Mouse (Mus musculus): ENCODE measurements at regions not wholly inside any gene's neighbourhood (a gene's known extent, or its start where the extent isn't known, plus 50 kb on each side); places are given as distances from the start of the nearest gene placed in this dataset.

DNA sequence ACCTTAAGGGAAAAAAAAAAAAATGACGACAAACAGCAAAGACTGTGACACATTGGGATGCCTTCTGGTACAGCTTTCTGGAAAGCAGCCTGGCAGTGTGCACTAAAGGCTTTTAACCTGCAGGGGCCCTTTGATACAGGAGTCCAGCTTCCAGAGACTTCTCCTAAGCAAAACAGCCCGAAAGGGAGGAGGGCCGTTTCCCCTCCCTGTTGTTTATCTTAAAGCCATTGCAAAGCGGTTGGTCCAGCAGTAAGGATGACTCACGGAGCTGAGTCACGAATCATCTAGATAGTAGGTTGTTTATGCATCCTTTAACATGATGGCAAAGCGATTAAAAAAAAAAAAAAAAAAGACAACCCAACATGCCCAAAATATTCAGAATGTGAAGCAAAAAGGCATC lies 70.4 kb upstream of the Rap1b start:
- Histone ChIP-seq H3K4me2 (no peak overlapping the region), H3K27me3 (no peaks in the 10 kb centered on the region), H3K27ac (no peak overlapping the region), H3K4me3 (no peak overlapping the region), H3K36me3 (no peaks in the 10 kb centered on the region), H3K9ac (no peak overlapping the region), H3K4me1 (no peaks in the 10 kb centered on the region), H3K9me3 (no peaks in the 10 kb centered on the region)
- ATAC-seq (ENCODE audit: borderline replicate concordance, extremely low read depth, low FRiP score, low TSS enrichment) = peak; percentile 52; the same call in 1 of the 2 replicates
- 30% methylated on average over 7 of the region's 7 CpGs for WGBS

DNA sequence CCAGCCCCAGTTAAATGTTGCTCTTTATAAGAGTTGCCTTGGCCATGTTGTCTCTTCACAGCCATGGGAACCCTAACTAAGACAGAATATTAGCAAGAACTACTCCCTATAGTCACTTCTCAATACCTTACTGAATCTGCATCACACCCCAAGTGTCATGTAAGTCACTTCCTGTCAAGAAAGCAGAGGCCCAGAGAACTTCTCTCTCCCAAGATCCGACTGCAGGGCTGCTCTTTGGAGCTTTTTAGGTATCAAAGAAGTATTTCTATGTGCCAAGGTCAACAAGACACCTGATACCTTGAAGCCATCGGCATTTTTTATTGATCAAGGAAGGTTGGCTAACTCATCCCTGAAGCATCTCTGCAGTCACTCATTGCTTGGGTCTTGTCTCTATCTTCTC lies 72.0 kb upstream of the Rap1b start:
- no peak for ATAC-seq (ENCODE audit: borderline replicate concordance, extremely low read depth, low FRiP score, low TSS enrichment)
- Histone ChIP-seq H3K4me2 (no peak overlapping the region), H3K9me3 (no peaks in the 10 kb centered on the region), H3K9ac (no peak overlapping the region), H3K27me3 (no peaks in the 10 kb centered on the region), H3K27ac (no peak overlapping the region), H3K4me3 (no peak overlapping the region), H3K4me1 (no peaks in the 10 kb centered on the region), H3K36me3 (no peaks in the 10 kb centered on the region)
- WGBS = 58% methylated on average over 2 of the region's 2 CpGs

DNA sequence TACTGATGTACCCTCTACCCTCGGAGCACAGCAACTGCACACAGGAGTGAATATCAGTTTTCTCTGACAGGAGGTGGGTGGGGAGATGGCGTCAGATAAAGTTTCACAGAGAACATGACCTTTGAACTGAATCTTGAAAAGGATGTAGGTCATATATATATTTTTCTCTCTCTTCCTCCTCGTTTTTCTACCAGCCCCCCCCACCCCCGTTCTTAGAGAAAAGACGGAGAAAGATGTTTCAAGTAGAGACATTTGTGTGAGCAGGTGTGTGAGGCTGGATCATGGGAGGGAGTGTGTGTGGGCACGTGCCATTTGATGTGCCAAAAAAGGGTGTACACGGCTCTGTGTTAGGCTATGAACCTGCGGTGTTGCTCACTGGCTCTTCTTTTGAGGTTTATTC lies 72.8 kb upstream of the Rap1b start:
- 58% methylated on average over 8 of the region's 8 CpGs for WGBS
- Histone ChIP-seq H3K4me3 (no peak overlapping the region), H3K9ac (no peak overlapping the region), H3K36me3 (no peaks in the 10 kb centered on the region), H3K27ac (no peak overlapping the region), H3K4me1 (no peaks in the 10 kb centered on the region), H3K9me3 (no peaks in the 10 kb centered on the region), H3K27me3 (no peaks in the 10 kb centered on the region), H3K4me2 (no peak overlapping the region)
- no peak for ATAC-seq (ENCODE audit: borderline replicate concordance, extremely low read depth, low FRiP score, low TSS enrichment)

DNA sequence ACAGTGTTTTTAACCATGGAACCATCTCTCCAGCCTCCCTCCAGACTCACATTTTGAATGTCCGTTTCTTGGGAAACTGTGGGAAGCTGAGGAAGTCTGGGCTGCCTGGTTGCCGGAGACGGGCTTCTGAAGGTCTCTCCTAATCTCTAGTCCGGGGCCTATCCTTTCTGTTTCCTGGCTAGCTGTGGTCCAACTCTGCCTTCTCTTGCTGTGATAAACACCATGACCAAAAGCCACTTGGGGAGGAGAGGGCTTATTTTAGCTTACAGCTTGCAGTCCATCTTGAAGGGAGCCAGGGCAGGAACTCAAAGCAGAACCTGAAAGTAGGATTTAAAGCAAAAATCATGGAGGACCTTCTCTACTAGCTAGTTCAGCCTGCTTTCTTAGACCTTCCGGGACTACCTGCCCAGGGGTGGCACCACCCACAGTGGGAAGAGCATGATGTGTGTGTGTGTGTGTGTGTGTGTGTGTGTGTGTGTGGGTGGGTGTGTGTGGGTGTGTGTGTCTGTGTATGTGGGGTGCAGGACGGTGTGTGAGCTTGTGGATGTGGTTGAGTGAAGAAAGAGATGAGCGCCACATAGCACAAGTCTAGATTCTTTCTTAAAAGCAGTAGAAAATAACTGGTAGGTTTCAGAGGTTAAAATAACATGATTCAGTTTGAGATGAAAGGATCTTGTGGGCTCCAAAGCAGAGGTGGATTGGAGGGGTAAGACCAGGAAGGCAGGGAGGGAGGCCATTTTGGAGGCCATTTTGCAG lies 73.5 kb upstream of the Rap1b start:
- Histone ChIP-seq H3K4me1 (no peaks in the 10 kb centered on the region), H3K9ac (no peak overlapping the region), H3K36me3 (no peaks in the 10 kb centered on the region), H3K4me2 (no peak overlapping the region), H3K27ac (no peak overlapping the region), H3K27me3 (no peaks in the 10 kb centered on the region), H3K9me3 (no peaks in the 10 kb centered on the region), H3K4me3 (no peak overlapping the region)
- no peak for ATAC-seq (ENCODE audit: borderline replicate concordance, extremely low read depth, low FRiP score, low TSS enrichment)
- 78% methylated on average over 7 of the region's 7 CpGs for WGBS

DNA sequence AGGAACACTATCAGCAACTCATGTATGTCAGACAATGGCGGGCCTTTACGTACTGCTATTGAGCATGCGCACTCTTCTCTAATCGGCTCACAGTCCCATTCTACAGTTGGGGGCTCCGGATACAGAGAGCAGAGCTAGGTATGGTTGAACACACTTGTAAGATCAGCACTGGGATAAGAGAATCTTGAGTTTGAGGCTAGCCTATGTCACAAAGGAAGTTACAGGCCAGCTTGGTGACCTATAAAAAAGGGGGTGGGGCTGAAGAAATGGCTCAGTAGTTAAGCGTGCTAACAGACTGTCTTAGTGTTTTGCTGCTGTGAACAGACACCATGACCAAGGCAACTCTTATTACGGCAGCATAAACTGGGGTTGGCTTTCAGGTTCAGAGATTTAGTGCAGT lies 79.4 kb upstream of the Rap1b start:
- ATAC-seq (ENCODE audit: borderline replicate concordance, extremely low read depth, low FRiP score, low TSS enrichment) = no peak
- Histone ChIP-seq H3K9ac (no peak overlapping the region), H3K9me3 (no peaks in the 10 kb centered on the region), H3K27me3 (no peaks in the 10 kb centered on the region), H3K27ac (no peak overlapping the region), H3K4me2 (no peak overlapping the region), H3K36me3 (no peaks in the 10 kb centered on the region), H3K4me1 (no peaks in the 10 kb centered on the region), H3K4me3 (no peak overlapping the region)
- WGBS = 92% methylated on average over 7 of the region's 7 CpGs

DNA sequence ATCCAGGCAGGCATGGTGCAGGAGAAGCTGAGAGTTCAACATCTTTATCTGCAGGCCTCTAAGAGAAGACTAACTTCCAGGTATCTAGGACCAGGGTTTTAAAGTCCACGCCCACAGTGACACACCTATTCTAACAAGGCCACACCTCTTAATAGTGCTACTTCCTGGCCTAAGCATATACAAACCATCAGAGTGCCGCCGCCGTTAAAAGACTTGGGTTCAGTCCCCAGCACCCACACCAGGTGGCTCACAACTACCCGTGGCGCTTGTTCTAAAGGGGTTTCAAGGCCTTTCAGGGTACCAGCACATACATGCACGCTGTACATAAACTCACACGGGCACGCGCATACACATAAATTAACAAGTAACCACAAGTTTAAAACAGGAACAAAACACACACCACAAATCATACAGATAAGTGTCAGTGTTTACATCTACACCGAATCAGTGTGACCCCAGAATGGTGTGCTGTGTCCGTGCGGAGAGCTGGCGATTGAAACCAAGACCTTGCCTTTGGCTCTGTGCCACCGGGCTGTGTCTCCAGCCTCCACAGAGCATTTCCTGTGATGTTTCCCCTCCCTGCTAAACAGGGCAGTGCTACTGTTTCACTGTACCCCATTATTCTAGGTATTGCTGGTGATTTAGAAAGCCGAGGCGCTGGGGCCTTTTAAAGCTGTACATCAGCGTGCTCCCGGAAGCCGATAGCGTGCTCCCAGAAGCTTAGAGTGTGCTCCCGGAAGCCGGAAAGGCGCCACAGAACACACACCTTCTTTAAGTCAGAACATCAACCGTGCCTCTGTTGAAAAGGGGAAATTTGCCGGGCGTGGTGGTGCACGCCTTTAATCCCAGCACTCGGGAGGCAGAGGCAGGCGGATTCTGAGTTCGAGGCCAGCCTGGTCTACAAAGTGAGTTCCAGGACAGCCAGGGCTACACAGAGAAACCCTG lies 80.0 kb upstream of the Rap1b start:
- Histone ChIP-seq H3K4me2 (no peak overlapping the region), H3K36me3 (no peaks in the 10 kb centered on the region), H3K9ac (no peak overlapping the region), H3K4me3 (no peak overlapping the region), H3K27ac (no peak overlapping the region), H3K9me3 (no peaks in the 10 kb centered on the region), H3K4me1 (no peaks in the 10 kb centered on the region), H3K27me3 (no peaks in the 10 kb centered on the region)
- no peak for ATAC-seq (ENCODE audit: borderline replicate concordance, extremely low read depth, low FRiP score, low TSS enrichment)
- 78% methylated on average over 31 of the region's 31 CpGs for WGBS

DNA sequence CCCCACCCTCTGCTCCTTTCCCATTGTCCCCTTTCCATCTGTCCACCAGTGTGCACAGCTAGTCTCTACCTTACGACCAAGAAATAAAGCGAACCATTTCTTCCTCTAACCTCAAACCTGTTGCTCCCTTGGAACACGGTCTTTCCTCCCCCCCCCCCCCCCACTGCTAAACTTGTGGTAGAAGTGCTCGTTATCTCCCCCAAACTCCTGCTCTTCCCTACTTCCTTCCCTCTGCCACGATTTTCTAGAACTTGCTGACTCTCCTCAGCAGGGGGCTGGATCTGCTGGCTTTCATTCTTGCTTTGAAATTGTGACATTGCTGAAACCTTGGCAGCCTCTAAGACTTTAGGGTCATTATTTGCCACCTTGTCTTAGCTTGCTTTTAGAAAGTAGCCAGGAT lies 83.2 kb upstream of the Rap1b start:
- no peak overlapping the region for H3K4me3 ChIP-seq
- H3K27me3 ChIP-seq = no peaks in the 10 kb centered on the region
- H3K36me3 ChIP-seq = no peaks in the 10 kb centered on the region
- H3K9me3 ChIP-seq = no peaks in the 10 kb centered on the region
- H3K4me1 ChIP-seq = no peaks in the 10 kb centered on the region
- no peak overlapping the region for H3K9ac ChIP-seq
- no peak overlapping the region for H3K27ac ChIP-seq
- ATAC-seq (ENCODE audit: borderline replicate concordance, extremely low read depth, low FRiP score, low TSS enrichment) = no peak
- 50% methylated on average over 5 of the region's 5 CpGs for WGBS
- H3K4me2 ChIP-seq = no peak overlapping the region

DNA sequence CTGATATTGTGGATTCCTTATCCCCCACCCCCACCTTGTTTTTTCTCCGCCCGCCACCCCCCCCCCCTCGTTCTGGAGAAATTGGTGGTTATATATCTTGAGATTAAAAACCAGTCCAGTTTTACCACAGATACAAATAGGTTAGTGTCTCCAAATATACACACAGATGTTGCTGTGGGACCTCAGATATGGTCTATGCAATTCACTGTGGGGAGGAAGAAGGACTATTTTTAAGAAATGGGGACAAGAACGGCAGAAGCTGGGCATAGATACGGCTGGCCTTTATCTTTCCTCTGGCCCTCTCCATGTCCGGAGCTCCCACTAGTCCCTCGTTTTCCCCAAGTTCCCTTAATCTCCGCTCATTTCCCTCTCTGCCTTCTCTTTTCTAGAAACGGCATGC lies 89.0 kb upstream of the Rap1b start:
- no peaks in the 10 kb centered on the region for H3K36me3 ChIP-seq
- H3K4me3 ChIP-seq = no peak overlapping the region
- 62% methylated on average over 9 of the region's 9 CpGs for WGBS
- no peak for ATAC-seq (ENCODE audit: borderline replicate concordance, extremely low read depth, low FRiP score, low TSS enrichment)
- no peaks in the 10 kb centered on the region for H3K9me3 ChIP-seq
- no peak overlapping the region for H3K4me2 ChIP-seq
- H3K4me1 ChIP-seq = no peaks in the 10 kb centered on the region
- H3K27ac ChIP-seq = no peak overlapping the region
- H3K9ac ChIP-seq = no peak overlapping the region
- no peaks in the 10 kb centered on the region for H3K27me3 ChIP-seq

DNA sequence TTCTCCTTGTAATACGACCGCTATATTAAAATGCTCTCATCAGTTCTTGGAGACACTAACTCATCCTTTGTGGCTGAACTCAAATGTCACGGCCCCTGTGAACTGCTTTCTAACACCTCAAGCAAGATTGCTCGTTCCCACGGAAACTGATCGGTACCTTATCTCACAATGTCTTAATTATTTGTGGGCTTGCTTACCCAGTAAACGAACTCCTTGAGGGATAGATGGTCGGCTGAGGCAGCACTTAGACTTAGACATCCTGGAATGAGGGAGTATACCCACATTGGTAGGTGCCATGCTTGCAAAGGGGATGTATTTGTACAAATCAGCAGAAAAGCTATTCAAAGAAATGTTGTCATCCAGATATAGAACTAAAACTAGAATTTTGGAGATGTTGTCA lies 92.9 kb upstream of the Rap1b start:
- 46% methylated on average over 8 of the region's 8 CpGs for WGBS
- H3K4me1 ChIP-seq = peaks cover 10% of the 10 kb centered on the region
- no peaks in the 10 kb centered on the region for H3K36me3 ChIP-seq
- no peaks in the 10 kb centered on the region for H3K27me3 ChIP-seq
- no peak overlapping the region for H3K4me3 ChIP-seq
- H3K27ac ChIP-seq = no peak overlapping the region
- H3K9ac ChIP-seq = no peak overlapping the region
- H3K4me2 ChIP-seq = no peak overlapping the region
- H3K9me3 ChIP-seq = no peaks in the 10 kb centered on the region
- ATAC-seq (ENCODE audit: borderline replicate concordance, extremely low read depth, low FRiP score, low TSS enrichment) = no peak

DNA sequence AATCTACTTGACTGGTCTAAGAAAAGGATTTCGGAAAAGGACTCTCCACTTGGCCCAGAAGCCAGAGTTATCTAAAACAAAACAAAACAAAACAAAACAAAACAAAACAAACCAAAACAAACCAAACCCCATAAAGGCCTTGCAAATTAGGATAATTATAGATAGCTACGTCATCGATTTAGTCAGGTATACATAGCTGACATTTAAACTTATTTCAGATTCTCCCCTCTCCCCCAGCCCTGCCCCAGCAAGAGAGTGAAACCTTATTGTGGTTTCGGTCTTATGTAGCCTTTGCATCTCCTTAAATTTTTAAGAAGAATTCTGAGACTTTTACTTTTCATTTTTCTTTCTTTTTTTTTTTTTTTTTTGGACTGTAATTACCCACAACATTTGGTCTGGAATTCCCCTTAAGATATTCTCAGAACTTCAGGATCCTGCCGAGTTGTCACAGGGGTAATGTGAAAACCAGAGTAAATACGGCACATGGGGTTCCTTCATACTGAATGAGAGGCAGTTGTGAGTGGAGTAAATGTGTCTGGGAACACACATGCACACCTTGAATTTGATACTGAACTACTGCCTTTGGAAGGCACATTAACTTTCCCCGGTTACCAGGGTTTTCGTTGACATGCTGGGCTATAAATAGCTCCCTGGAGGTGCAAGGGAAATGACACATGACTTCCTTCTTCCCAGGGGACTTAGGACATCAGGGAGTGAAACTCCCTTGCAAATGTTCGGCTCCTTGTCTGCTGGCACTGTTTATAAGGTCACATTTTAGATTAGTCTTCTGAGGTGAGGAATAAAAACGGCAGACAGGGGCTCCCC lies 94.8 kb upstream of the Rap1b start:
- H3K27ac ChIP-seq = 0 out of 2 replicates have a peak overlapping the region, but pooled peaks have one; percentile 18
- no peak for ATAC-seq (ENCODE audit: borderline replicate concordance, extremely low read depth, low FRiP score, low TSS enrichment)

DNA sequence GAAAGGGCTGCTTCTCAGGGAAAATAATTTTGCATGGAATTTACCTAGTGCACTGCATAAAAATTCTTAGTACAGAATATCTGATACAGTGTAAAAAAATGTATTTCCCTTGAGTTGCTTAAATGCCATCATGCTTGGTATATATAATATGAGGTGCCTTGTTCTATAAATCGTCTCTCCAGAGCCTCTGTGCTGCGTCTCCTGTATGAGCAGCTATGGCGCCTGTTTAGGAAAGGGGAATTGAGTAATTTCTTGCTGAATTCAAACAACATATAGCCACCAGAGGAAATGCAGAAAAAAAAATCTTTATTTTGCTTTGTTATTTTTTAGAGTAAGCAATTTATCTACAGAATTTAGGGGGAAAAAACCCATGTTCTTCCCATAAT lies 95.4 kb upstream of the Rap1b start:
- 40% methylated on average over 3 of the region's 3 CpGs for WGBS
- Histone ChIP-seq H3K4me1 (peaks cover 10% of the 10 kb centered on the region), H3K27me3 (no peaks in the 10 kb centered on the region), H3K4me2 (peak overlapping the region; percentile 14; the same call in 1 of the 2 replicates), H3K9me3 (no peaks in the 10 kb centered on the region), H3K4me3 (no peak overlapping the region; the same call in 1 of the 2 replicates), H3K27ac (0 out of 2 replicates have a peak overlapping the region, but pooled peaks have one; percentile 18), H3K36me3 (no peaks in the 10 kb centered on the region), H3K9ac (no peak overlapping the region)
- no peak for ATAC-seq (ENCODE audit: borderline replicate concordance, extremely low read depth, low FRiP score, low TSS enrichment)

More for the DNA sequence above, 94.8 kb upstream of the Rap1b start:
- no peaks in the 10 kb centered on the region for H3K36me3 ChIP-seq
- no peak overlapping the region for H3K9ac ChIP-seq
- WGBS = 33% methylated on average over 10 of the region's 10 CpGs
- peaks cover 10% of the 10 kb centered on the region for H3K4me1 ChIP-seq
- no peak overlapping the region; the same call in 1 of the 2 replicates for H3K4me3 ChIP-seq
- H3K9me3 ChIP-seq = no peaks in the 10 kb centered on the region
- peak overlapping the region; percentile 14 for H3K4me2 ChIP-seq
- H3K27me3 ChIP-seq = no peaks in the 10 kb centered on the region
